Mouse (Mus musculus) frontal cortex, adult (tissue): ENCODE measurements around the gene Nr2f1.
A peak's percentile ranks its signal among the peaks of the same experiment; 100 is the strongest.

Experiments used
- ATAC-seq: cut with Nextera tagmentation; 2 replicates; pipeline ENCODE4 v1.9.2; 2017; ENCODE audit warnings: mild to moderate bottlenecking, moderate library complexity, mixed read lengths; ENCODE audit not compliant: low TSS enrichment

The Nr2f1 gene

DNA sequence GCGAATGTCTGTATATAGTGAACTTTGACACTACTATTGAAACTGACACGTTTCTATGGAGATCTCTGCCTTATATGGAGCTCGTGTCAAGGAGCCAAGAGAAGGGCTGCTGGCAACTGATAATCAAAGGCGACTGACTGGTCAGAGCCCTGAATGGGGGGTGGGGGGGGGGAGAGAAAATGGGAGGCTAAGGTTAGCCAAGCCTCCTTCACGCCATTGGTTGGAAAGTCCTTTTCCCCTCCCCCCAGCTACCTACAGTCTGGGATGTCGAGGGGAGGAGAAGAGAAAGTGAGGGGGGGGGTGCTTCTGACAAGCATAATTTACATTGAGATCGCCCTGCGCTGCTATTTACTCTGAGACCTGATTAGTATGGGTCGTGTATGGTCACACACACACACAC, 850 bp upstream of the Nr2f1 start:
- ATAC-seq: no peak

DNA sequence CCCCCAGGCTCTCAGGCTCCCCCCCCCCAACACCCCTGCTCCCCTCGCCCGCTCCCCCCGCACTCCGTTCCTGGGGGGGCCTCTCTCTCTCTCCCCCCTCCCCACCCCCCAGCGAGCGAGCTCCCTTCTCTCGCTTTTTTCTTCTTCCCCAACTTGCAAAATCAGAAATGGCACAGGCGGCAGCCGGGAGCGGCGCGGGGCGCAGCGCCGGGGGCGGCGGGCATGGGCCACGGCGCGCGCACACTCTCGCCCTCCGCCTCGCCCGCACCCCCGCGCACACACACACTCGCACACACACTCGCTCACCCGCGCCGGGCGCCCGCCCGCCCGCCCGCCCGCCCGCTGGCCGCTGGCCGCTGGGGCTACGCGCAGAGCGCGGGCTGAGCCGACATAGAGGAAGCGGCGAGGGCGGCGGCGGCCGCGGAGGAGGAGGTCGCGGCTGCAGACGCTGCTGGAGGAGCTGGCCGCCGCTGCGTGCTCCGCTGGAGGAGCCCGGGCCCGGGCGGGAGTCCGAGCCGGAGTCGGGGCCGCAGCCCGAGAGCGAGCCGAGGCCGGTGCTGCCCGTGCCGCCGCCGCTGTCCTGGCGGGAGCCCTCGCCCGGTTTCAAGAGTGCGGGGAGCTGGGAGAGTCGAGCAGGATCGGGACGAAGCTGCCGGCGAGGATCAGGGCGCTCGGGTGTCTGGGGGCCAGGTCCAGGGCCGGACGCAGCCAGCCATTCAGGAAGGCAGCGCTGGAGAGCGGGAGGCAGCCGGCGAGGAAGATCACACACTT, 501 bp downstream of the Nr2f1 start:
- ATAC-seq: no peak

DNA sequence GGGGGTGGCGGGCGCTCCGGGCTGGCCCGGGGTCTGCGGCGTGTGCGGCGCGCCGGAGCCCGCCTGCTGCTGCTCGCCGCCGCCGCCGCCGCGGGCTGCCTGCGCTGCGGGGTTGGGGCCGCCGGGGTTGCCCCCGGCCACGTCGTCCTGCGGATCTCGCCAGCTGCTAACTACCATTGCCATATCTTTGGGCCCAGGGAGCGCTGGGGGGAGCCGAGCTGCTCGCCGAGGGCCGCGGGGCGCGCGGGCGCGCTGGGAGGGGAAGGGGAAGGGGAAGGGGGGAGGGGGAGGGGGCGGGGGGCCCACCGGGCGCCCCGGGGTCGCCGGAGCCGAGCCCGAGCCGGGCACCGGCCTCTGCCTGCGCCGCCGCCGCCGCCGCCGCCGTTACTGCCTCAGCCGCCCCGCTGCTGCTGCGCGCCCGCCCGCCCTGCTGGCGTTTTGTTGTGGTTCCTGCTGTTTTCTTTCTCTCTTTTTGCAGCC, 1.1 kb downstream of the Nr2f1 start:
- no peak for ATAC-seq

- ATAC-seq: no peak
Measured at GRCm38 (mm10) chr13:78197819-78198390, 1.7 kb downstream of the Nr2f1 start.

GRCm38 (mm10) chr13:78197286-78197818, 2.2 kb downstream of the Nr2f1 start:
- no peak for ATAC-seq

- ATAC-seq: no peak
Measured at GRCm38 (mm10) chr13:78196236-78196796, 3.2 kb downstream of the Nr2f1 start.

- no peak for ATAC-seq
Measured at GRCm38 (mm10) chr13:78195601-78196115, 3.9 kb downstream of the Nr2f1 start.

GRCm38 (mm10) chr13:78194850-78195600, 4.5 kb downstream of the Nr2f1 start:
- ATAC-seq: 0 out of 2 replicates have a peak, but pooled peaks have one; percentile 15

DNA sequence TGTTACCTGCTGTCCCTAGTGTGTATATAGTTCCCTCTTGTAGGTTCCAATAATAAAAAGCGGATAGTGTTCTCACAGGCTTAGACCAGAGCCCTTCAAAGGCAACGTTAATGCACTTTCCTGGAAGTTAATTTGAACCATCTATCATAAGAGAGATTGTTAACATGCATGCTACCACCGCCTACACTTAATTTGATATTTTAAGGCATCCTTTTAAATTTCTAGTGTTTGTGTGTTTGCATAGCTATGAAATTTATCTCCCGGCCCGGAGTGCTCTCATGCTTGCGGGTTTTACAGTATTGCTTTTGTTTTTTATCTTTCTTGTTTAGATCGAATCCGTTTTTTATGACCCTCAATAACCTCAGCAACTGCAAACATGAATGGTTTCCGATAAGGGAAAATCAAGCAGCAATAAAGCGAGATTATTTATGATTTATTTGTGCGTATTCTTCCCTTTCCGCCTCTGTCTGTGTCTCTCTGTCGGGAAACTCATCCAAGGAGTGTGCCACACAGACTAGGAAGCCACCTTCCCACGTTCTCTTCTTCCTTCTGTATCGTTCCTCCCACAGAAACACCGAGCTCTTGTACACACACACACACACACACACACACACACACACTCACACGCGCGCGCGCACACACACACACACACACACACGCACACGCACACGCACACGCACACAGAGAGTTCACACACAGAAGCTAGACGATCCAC, 5.3 kb downstream of the Nr2f1 start:
- no peak for ATAC-seq

- 0 out of 2 replicates have a peak, but pooled peaks have one; percentile 8 for ATAC-seq
Measured at GRCm38 (mm10) chr13:78193211-78193610, 6.3 kb downstream of the Nr2f1 start.

DNA sequence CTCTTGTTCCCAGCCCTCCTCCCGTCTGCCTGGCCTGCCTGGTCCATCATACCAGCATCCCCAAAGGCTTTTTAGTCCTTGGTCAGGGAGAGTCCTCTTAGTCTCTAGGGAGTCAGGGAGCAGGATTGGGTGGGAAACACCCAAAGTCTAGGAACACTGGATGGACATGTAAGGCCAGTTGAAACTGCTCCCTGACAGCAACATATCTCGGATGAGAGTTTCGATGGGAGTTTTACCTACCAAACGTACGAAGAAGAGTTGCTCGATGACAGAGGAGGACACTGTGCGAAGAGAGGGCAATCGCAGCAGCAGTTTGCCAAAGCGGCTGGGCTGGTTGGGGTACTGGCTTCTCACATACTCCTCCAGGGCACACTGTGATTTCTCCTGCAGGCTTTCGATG, 10.0 kb downstream of the Nr2f1 start:
- peak; percentile 42 for ATAC-seq

GRCm38 (mm10) chr13:78187833-78188232, 11.7 kb downstream of the Nr2f1 start:
- no peak for ATAC-seq

- no peak for ATAC-seq
Measured at GRCm38 (mm10) chr13:78186340-78186946, 13.1 kb downstream of the Nr2f1 start.

- ATAC-seq: no peak
Measured at GRCm38 (mm10) chr13:78184786-78185466, 14.6 kb downstream of the Nr2f1 start.

DNA sequence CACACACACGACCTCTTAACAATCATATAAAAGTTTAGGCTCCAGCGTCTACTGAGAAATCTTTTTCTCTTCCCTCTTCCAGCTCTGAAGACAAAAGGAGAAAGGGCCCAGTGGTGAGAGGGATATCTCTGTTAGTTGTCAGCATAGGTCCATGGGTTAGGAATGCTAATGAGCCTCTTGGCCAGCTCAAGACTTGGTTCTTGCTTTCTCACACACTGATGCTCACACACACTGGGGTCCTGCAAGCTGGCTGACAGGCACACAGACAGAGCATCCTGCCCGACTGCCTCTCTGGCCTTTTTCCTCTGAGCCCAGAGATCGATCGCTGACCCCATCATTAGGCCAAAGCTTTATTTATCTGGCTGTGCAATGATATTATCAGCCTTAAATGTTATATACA, 15.6 kb downstream of the Nr2f1 start:
- no peak for ATAC-seq

GRCm38 (mm10) chr13:78183004-78183403, 16.6 kb downstream of the Nr2f1 start:
- ATAC-seq: 0 out of 2 replicates have a peak, but pooled peaks have one; percentile 7

- ATAC-seq: peak; percentile 60
Measured at GRCm38 (mm10) chr13:78181930-78182558, 17.5 kb downstream of the Nr2f1 start.

DNA sequence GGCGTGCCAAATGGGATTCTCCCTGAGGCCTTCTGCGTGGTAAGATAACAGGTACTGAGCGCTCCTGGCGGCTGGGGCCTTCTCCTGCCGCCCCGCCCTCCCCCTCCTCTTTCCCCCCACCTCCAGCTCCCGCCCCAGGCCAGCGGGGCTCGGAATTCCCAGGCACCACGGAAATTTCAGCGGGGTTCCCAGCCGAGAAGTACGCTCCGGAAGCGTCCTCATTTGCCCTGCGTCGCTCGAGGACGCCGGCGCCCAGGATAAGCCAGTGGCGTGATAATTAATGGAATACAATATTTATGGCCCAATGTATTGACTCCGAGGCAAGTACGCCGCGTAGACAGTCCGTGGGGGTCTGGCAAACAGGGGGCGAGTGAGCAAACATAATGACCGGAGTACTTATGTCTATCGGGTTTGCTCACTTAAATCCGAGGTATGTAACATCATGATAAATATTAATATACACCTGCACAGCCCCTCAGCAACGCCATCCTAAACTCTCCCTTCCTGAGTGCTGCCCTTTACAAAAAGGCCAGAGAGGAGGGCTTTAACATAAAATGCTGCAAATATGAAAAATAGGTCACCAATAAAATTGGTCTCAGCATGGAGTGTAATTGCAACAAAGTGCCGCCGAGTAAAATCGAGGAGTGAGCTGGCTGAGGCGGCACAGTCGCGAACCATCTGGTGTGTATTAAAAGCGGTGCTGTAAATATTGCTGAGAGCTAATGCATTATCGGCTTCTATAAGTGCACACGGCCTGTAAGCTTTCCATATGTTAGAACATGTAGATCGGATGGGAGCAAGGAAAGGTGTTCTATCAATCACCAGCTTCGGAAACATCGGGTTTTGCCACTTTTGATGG, 18.3 kb downstream of the Nr2f1 start:
- peak; percentile 35; the same call in 1 of the 2 replicates for ATAC-seq

- no peak for ATAC-seq
Measured at GRCm38 (mm10) chr13:78180261-78180660, 19.3 kb downstream of the Nr2f1 start.
